Mouse (Mus musculus) Patski (cell line): ENCODE data around the gene Olfr432. TPM values are rescaled to one million over a fixed set of nuclear protein-coding genes. Genes with fewer than 3 reads are reported as not detected.

Experiments
- ATAC-seq: fragments of 100-300 bp; one replicate; pipeline ENCODE4 v1.8.0; 2021
- CTCF ChIA-PET: fragments of 350-600 bp; sonication (Branson Sonifier 250); formaldehyde crosslinking; loops from one replicate; lab custom pipeline; 2022; ENCODE audit warnings: inconsistent platforms; lab: Charles Lee
- POLR2A ChIA-PET: fragments of 350-600 bp; sonication (Branson Sonifier 250); formaldehyde crosslinking; loops from one replicate; lab custom pipeline; 2022; ENCODE audit warnings: antibody characterized with exemption, inconsistent platforms; lab: Charles Lee
- DNase-seq: peaks from one replicate; pipeline ENCODE4 v3.0.0-alpha.2; 2011; ENCODE audit warnings: low read depth, low spot score
- H3K27me3 ChIP-seq: fragments of 371-371 bp; one replicate; pipeline ENCODE4 v1.5.1; 2021
- CTCF ChIP-seq: fragments of 100-300 bp; IDR thresholded peaks from one replicate; pipeline ENCODE4 v1.5.1; 2021
- in situ Hi-C: fragments of 300-500 bp; cut with MboI; formaldehyde crosslinking; loops from 3 replicates; pipeline ENCODE4 v1.11.1; 2018; ENCODE audit warnings: low pct_unique_long_range_greater_than_20kb, mixed read lengths
- polyA plus RNA-seq: library from polyadenylated mRNA; unstranded; gene quantifications from one replicate; pipeline ENCODE4 v1.2.3, GENCODE M21; 2021

Gene Olfr432
- polyA plus RNA-seq, 1 experiment from 2014 or later, result not detected

DNA sequence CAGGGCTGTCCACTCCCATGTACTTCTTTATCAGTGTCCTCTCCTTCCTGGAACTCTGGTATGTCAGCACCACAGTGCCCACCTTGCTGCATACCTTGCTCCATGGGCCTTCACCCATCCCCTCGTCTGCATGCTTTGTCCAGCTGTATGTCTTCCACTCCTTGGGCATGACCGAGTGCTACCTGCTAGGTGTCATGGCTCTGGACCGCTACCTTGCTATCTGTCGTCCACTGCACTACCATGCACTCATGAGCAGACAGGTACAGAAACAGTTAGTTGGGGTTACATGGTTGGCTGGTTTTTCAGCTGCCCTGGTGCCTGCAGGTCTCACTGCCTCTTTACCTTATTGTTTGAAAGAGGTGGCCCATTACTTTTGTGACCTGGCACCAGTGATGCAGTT lies 1.5 kb downstream of the Olfr432 start:
- in situ Hi-C loops, result no loop called here
- no peak for TF ChIP-seq CTCF

GRCm38 (mm10) chr1:174051515-174051914 lies 2.5 kb downstream of the Olfr432 start:
- no peak for TF ChIP-seq CTCF
- no peaks in the 10 kb centered on the region for H3K27me3 ChIP-seq
- in situ Hi-C loops, result no loop called here
- ChIA-PET CTCF (no interaction called here), POLR2A (no interaction called here)
- DNase-seq, result no peak
- ATAC-seq, result no peak

More for the DNA sequence above, 1.5 kb downstream of the Olfr432 start:
- ATAC-seq (no peak), DNase-seq (no peak)
- H3K27me3 ChIP-seq, result no peaks in the 10 kb centered on the region
- CTCF ChIA-PET, result no interaction called here
- POLR2A ChIA-PET, result no interaction called here

GRCm38 (mm10) chr1:174051931-174052536 lies 3.0 kb downstream of the Olfr432 start:
- ATAC-seq, result no peak
- in situ Hi-C loops, result no loop called here
- no peak for TF ChIP-seq CTCF
- no peaks in the 10 kb centered on the region for H3K27me3 ChIP-seq
- POLR2A ChIA-PET, result no interaction called here
- DNase-seq, result no peak
- CTCF ChIA-PET, result no interaction called here

GRCm38 (mm10) chr1:174052981-174053380 lies 4.0 kb downstream of the Olfr432 start:
- H3K27me3 ChIP-seq, result no peaks in the 10 kb centered on the region
- CTCF ChIA-PET, result no interaction called here
- DNase-seq (no peak), ATAC-seq (no peak)
- in situ Hi-C loops, result no loop called here
- TF ChIP-seq CTCF, result no peak
- POLR2A ChIA-PET, result no interaction called here

DNA sequence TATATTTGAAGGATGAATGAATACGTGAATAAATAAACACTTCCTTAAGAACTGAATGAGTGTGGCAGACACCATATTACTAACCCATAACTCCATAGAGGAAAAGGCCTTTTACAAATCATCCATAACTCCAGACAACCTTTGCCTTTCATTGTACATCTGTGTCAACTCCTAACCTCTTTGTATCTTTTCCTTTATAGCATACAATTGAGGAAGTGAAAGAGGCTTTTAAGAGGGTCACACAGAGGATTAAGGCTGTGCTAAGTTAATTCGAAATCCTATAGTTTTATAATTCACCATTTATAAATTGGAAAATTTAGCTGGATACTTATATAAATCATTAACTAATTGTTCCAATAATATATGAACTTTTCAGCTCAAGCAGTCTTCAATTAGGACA lies 6.2 kb downstream of the Olfr432 start:
- DNase-seq (no peak), ATAC-seq (no peak)
- TF ChIP-seq CTCF, result no peak
- in situ Hi-C loops, result no loop called here
- POLR2A ChIA-PET, result no interaction called here
- H3K27me3 ChIP-seq, result no peaks in the 10 kb centered on the region
- CTCF ChIA-PET, result no interaction called here

DNA sequence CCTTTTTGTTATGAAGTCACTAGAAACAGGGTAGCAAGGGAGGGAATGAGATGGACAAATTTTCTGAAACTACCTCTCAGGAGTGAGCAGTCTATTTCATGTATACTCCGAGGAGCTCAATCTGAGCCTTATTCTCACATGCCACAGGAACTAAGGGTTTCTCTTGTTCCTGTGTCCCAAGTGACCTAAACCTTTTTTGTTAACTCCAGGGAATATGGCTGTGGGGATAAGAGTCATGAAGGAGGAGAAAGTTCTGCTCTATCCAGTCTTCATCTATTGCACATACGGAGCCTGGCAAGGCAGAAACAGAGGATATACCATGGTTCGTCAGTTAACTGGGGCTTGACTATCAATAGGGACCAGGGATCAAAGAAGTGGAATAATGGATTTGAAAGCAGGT lies 17.3 kb downstream of the Olfr432 start, which contains the start of gene Olfr430:
Gene Olfr430 (plus strand): TSS at position 301 of the 400 bp plus-strand sequence.
- ChIA-PET CTCF (no interaction called here), POLR2A (no interaction called here)
- no peak for DNase-seq
- in situ Hi-C loops, result no loop called here
- H3K27me3 ChIP-seq, result peaks cover 4% of the 10 kb centered on the region
- no peak for ATAC-seq
- TF ChIP-seq CTCF, result no peak

DNA sequence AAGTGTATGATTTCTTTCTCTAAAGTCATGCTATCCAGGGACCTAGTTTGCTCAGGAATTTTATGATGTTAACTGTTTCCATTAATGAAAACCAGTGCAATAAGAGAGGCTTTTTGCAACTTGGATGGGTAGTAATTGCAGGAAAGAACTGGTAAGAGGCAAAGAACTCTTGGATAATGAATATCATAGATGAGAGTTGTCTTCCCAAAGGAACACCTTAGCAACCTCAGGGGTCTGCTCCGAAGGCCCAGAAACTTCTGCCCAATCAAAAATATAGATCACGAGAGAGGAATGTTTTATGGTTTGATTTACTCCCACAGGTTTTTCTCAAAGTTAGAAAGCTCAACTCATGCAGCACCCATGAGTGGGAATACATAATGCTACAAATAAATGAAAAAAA lies 35.0 kb downstream of the Olfr432 start, which contains the start of gene Olfr429:
Gene Olfr429 (plus strand): TSS at position 301 of the 400 bp plus-strand sequence.
- ATAC-seq (no peak), DNase-seq (no peak)
- POLR2A ChIA-PET, result no interaction called here
- in situ Hi-C loops, result no loop called here
- H3K27me3 ChIP-seq, result no peaks in the 10 kb centered on the region
- CTCF ChIA-PET, result no interaction called here
- TF ChIP-seq CTCF, result no peak

DNA sequence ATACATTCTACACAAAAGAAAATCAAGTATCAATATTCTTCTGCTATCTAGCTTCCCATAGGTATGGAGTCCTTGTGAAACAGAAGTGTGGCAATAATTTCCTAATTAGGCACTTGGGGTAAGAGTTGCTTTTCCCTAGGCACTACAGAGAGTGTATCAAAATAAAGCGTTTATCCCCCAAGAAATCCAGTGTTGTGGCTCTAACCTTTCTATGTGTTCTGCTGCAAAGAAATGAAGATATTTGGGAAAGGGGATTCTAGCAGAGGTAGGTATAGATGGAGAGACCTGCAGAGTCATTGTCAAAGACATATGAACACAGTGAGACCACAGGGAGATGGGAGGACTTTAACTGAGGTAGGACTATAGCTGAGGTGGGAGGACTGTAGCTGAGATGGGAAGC lies 47.6 kb downstream of the Olfr432 start, which contains the start of gene Olfr427:
Gene Olfr427 (plus strand): TSS at position 301 of the 400 bp plus-strand sequence.
- no peak for DNase-seq
- in situ Hi-C loops, result loop anchor here (10.0 kb wide), 1 partner anchor 142 kb away; no protein-coding TSS in a partner anchor
- ChIA-PET POLR2A (no interaction called here), CTCF (interaction anchor here (1.8 kb wide), 1 partner anchor 13 kb away, joined by 3 read pairs; no protein-coding TSS in a partner anchor)
- TF ChIP-seq CTCF, result no peak
- no peak for ATAC-seq
- H3K27me3 ChIP-seq, result no peaks in the 10 kb centered on the region

DNA sequence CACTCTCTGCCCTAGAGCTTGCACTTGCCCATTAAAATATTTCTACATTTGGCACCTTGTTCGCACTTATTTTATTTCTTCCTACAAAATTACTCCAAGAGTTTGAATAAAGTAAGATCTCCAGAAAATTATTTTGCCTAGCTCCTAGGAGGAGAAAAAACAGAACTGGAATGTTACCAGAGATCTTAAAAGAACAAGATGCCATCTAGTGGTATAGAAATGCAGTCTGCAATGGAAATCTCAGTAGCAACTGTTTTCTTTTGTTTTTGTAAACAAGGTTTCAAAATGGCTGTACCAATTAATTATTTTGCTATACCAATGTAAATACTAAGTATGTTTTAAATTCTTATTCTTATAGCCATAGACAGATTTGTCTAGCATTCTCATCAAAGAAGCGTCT lies 54.7 kb downstream of the Olfr432 start:
- ChIA-PET CTCF (interaction anchor here (0.9 kb wide), 1 partner anchor 28 kb away, joined by 3 read pairs; no protein-coding TSS in a partner anchor), POLR2A (no interaction called here)
- H3K27me3 ChIP-seq, result peaks cover 4% of the 10 kb centered on the region
- ATAC-seq (no peak), DNase-seq (no peak)
- TF ChIP-seq CTCF, result peak; percentile 25
- in situ Hi-C loops, result loop anchor here (10.0 kb wide), 1 partner anchor 649 kb away; no protein-coding TSS in a partner anchor

Other genes with a start within 250 kb of the Olfr432 start
- gene Ifi211, start 136.2 kb upstream of the Olfr432 start, polyA plus RNA-seq, result 2.7 TPM
- gene Mndal, start 106.7 kb upstream of the Olfr432 start, polyA plus RNA-seq, result 0.85 TPM
- 0.77 TPM for gene Ifi203, start 106.5 kb upstream of the Olfr432 start, polyA plus RNA-seq
- 8.1 TPM for gene Ifi202b, start 66.5 kb upstream of the Olfr432 start, polyA plus RNA-seq
- gene Ifi205, start 17.4 kb upstream of the Olfr432 start, polyA plus RNA-seq, result 0.05 TPM
- not detected for gene Olfr433, start 8.5 kb upstream of the Olfr432 start, polyA plus RNA-seq
- gene Olfr430, start 17.4 kb downstream of the Olfr432 start, polyA plus RNA-seq, result not detected
- gene Olfr429, start 35.1 kb downstream of the Olfr432 start, polyA plus RNA-seq, result not detected
- not detected for gene Olfr427, start 47.7 kb downstream of the Olfr432 start, polyA plus RNA-seq
- gene Olfr231, start 72.0 kb downstream of the Olfr432 start, polyA plus RNA-seq, result not detected
- not detected for gene Olfr424, start 82.3 kb downstream of the Olfr432 start, polyA plus RNA-seq
- gene Olfr420, start 106.4 kb downstream of the Olfr432 start, polyA plus RNA-seq, result not detected
- gene Spta1, start 123.6 kb downstream of the Olfr432 start, polyA plus RNA-seq, result not detected
- not detected for gene Olfr419, start 202.9 kb downstream of the Olfr432 start, polyA plus RNA-seq